Mouse (Mus musculus) limb, embryonic 14.5 days (tissue): ENCODE measurements around the gene Parp16. TPM values are rescaled to one million over a fixed set of nuclear protein-coding genes. Genes with fewer than 3 reads are reported as not detected.

Experiments used
- ATAC-seq: fragments of 200-750 bp; cut with Nextera tagmentation; 2 replicates; pipeline ENCODE4 v1.8.0; 2017; ENCODE audit warnings: low read depth, moderate number of reproducible peaks, moderate TSS enrichment; ENCODE audit not compliant: low FRiP score
- DNase-seq: peaks from one replicate; pipeline ENCODE4 v3.0.0-alpha.2; 2015; ENCODE audit warnings: low spot score
- H3K27ac ChIP-seq: fragments of 300-500 bp; sonication (generic); replicated peaks from 2 replicates; pipeline ENCODE4 v1.5.1; 2014; ENCODE audit warnings: low read depth, mild to moderate bottlenecking, low read length, moderate library complexity, mixed read lengths
- H3K27me3 ChIP-seq: fragments of 300-500 bp; sonication (generic); 2 replicates; pipeline ENCODE4 v1.6.1; 2014; ENCODE audit warnings: low read length, mixed read lengths; ENCODE audit not compliant: control insufficient read depth, insufficient read depth
- H3K36me3 ChIP-seq: fragments of 300-500 bp; sonication (generic); 2 replicates; pipeline ENCODE4 v1.6.1; 2014; ENCODE audit warnings: mild to moderate bottlenecking, low read length, moderate library complexity, mixed read lengths; ENCODE audit not compliant: control insufficient read depth, insufficient read depth
- H3K4me1 ChIP-seq: fragments of 300-500 bp; sonication (generic); 2 replicates; pipeline ENCODE4 v1.6.1; 2014; ENCODE audit warnings: antibody characterized with exemption, low read length, mixed read lengths; ENCODE audit not compliant: control insufficient read depth, insufficient read depth
- H3K4me2 ChIP-seq: fragments of 300-500 bp; sonication (generic); replicated peaks from 2 replicates; pipeline ENCODE4 v1.6.1; 2014; ENCODE audit warnings: low read depth, mild to moderate bottlenecking, low read length, moderate library complexity; ENCODE audit not compliant: severe bottlenecking
- H3K4me3 ChIP-seq: fragments of 300-500 bp; sonication (generic); replicated peaks from 2 replicates; pipeline ENCODE4 v1.5.1; 2014; ENCODE audit warnings: low read length
- H3K9ac ChIP-seq: fragments of 300-500 bp; sonication (generic); 2 replicates; pipeline ENCODE4 v1.6.1; 2014; ENCODE audit warnings: mild to moderate bottlenecking, low read depth, low read length, moderate library complexity; ENCODE audit not compliant: severe bottlenecking
- H3K9me3 ChIP-seq: fragments of 300-500 bp; sonication (generic); 2 replicates; pipeline ENCODE4 v1.6.1; 2016; ENCODE audit warnings: low read length; ENCODE audit not compliant: control insufficient read depth
- POLR2A ChIP-seq: fragments of 200-500 bp; IDR thresholded peaks from 2 replicates; pipeline ENCODE4 v1.8.0; 2012; ENCODE audit warnings: inconsistent platforms, mild to moderate bottlenecking, moderate library complexity, borderline replicate concordance; ENCODE audit not compliant: insufficient read depth, insufficient read length; ENCODE audit errors: extremely low read depth
- WGBS: fragments of 180-500 bp; shearing (Covaris S2); extraction: QIAGEN DNeasy Blood & Tissue Kit; methylation state at CpG from one replicate; pipeline ENCODE4 v1.1.7; 2014; 5-methylcytosine and 5-hydroxymethylcytosine counted together
- polyA plus RNA-seq, 2 experiments: library from polyadenylated mRNA; depleted of rRNA in 1 of 2; stranded (reverse) in 1 of 2; unstranded in 1 of 2; fragments of >200 nt; fragmentation: Nextera tagmentation in 1 of 2; extraction: Ambion mirVana in 1 of 2; gene quantifications; 2 replicates each; pipeline versions ENCODE4 v1.2.1 to v1.2.3; 2012 to 2014

The Parp16 gene
- polyA plus RNA-seq, 2 experiments, result 7.6 TPM

- no peak overlapping the region for H3K4me2 ChIP-seq
- H3K36me3 ChIP-seq, result peaks cover 15% of the 10 kb centered on the region; the same call in 1 of the 2 replicates
- no peak overlapping the region for H3K4me3 ChIP-seq
- H3K4me1 ChIP-seq, result 0 out of 2 replicates have a peak, but pooled peaks cover 6% of the 10 kb centered on the region
- H3K27me3 ChIP-seq, result no peaks in the 10 kb centered on the region
- no peak for DNase-seq
- 83% methylated on average over 3 of the region's 3 CpGs for WGBS
- TF ChIP-seq POLR2A, result no peak
- no peak for ATAC-seq
- no peak overlapping the region for H3K9ac ChIP-seq
- no peaks in the 10 kb centered on the region for H3K9me3 ChIP-seq
- H3K27ac ChIP-seq, result no peak overlapping the region
These were observed 39.6 kb downstream of the Parp16 start for GRCm38 (mm10) chr9:65234734-65235133.

DNA sequence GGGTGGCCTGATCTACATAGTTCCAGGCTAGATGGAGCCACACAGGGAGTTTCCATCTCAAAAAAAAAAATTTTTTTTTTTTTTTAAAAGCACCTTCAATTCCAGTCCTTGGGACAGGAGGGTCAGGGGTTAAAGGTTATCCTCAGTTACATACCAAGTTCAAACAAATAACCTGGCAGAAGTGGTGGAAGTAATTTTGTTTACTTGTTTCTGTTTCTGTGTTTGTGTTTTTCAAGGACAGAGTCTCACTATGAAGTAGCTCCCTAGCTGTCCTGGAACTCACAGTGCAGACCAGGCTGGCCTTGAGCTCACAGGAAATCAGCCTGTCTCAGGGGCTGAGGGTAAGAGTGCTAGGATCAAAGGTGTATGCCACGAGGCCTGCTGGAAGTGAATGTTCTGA, 40.4 kb downstream of the Parp16 start:
- no peak for ATAC-seq
- Histone ChIP-seq H3K4me3 (no peak overlapping the region), H3K4me1 (0 out of 2 replicates have a peak, but pooled peaks cover 6% of the 10 kb centered on the region), H3K9ac (no peak overlapping the region), H3K27ac (no peak overlapping the region), H3K36me3 (peaks cover 8% of the 10 kb centered on the region; the same call in 1 of the 2 replicates), H3K4me2 (no peak overlapping the region), H3K27me3 (no peaks in the 10 kb centered on the region), H3K9me3 (no peaks in the 10 kb centered on the region)
- TF ChIP-seq POLR2A, result no peak
- 24% methylated on average over 1 of the region's 1 CpGs for WGBS
- no peak for DNase-seq

- Histone ChIP-seq H3K4me2 (no peak overlapping the region), H3K9me3 (no peaks in the 10 kb centered on the region), H3K36me3 (0 out of 2 replicates have a peak, but pooled peaks cover 4% of the 10 kb centered on the region), H3K27me3 (no peaks in the 10 kb centered on the region), H3K9ac (0 out of 2 replicates have a peak overlapping the region, but pooled peaks have one; percentile 5), H3K4me1 (0 out of 2 replicates have a peak, but pooled peaks cover 6% of the 10 kb centered on the region), H3K4me3 (no peak overlapping the region), H3K27ac (no peak overlapping the region)
- no peak for TF ChIP-seq POLR2A
- ATAC-seq (no peak), DNase-seq (no peak)
- WGBS, result 69% methylated on average over 11 of the region's 11 CpGs
These were observed 42.5 kb downstream of the Parp16 start for GRCm38 (mm10) chr9:65237616-65238015.

GRCm38 (mm10) chr9:65238191-65238760, 43.1 kb downstream of the Parp16 start:
- H3K27me3 ChIP-seq, result no peaks in the 10 kb centered on the region
- ATAC-seq (no peak), DNase-seq (no peak)
- no peak overlapping the region for H3K27ac ChIP-seq
- H3K9me3 ChIP-seq, result no peaks in the 10 kb centered on the region
- no peak for TF ChIP-seq POLR2A
- H3K4me2 ChIP-seq, result no peak overlapping the region
- peak overlapping the region; percentile 5; the same call in 1 of the 2 replicates for H3K9ac ChIP-seq
- 24% methylated on average over 13 of the region's 13 CpGs for WGBS
- H3K36me3 ChIP-seq, result 0 out of 2 replicates have a peak, but pooled peaks cover 4% of the 10 kb centered on the region
- H3K4me3 ChIP-seq, result no peak overlapping the region
- H3K4me1 ChIP-seq, result 0 out of 2 replicates have a peak, but pooled peaks cover 6% of the 10 kb centered on the region

- WGBS, result 87% methylated on average over 4 of the region's 4 CpGs
- Histone ChIP-seq H3K4me1 (peaks cover 6% of the 10 kb centered on the region; the same call in 1 of the 2 replicates), H3K27me3 (no peaks in the 10 kb centered on the region), H3K9ac (no peak overlapping the region), H3K4me3 (no peak overlapping the region), H3K36me3 (no peaks in the 10 kb centered on the region), H3K9me3 (no peaks in the 10 kb centered on the region), H3K4me2 (no peak overlapping the region), H3K27ac (no peak overlapping the region)
- ATAC-seq (no peak), DNase-seq (no peak)
- TF ChIP-seq POLR2A, result no peak
These were observed 44.0 kb downstream of the Parp16 start for GRCm38 (mm10) chr9:65239176-65239575.
